Mouse (Mus musculus) embryonic fibroblast, embryonic 13.5 days (primary cell): ENCODE measurements around the gene Cask.

ENCODE experiments used
- CTCF ChIP-seq: IDR thresholded peaks from 2 replicates; pipeline ENCODE4 v1.5.1; 2011; ENCODE audit warnings: mild to moderate bottlenecking, control low read depth, low read length, moderate library complexity, borderline replicate concordance; ENCODE audit not compliant: insufficient read depth
- POLR2A ChIP-seq: IDR thresholded peaks from 2 replicates; pipeline ENCODE4 v1.6.1; 2011; ENCODE audit warnings: low read depth, mild to moderate bottlenecking, control low read depth, low read length, moderate library complexity

GRCm38 (mm10) chrX:13765024-13765423, 86.1 kb downstream of the Cask start:
- TF ChIP-seq CTCF (no peak), POLR2A (no peak)
